Mouse (Mus musculus): ENCODE results near the gene Mtx1.

DNA sequence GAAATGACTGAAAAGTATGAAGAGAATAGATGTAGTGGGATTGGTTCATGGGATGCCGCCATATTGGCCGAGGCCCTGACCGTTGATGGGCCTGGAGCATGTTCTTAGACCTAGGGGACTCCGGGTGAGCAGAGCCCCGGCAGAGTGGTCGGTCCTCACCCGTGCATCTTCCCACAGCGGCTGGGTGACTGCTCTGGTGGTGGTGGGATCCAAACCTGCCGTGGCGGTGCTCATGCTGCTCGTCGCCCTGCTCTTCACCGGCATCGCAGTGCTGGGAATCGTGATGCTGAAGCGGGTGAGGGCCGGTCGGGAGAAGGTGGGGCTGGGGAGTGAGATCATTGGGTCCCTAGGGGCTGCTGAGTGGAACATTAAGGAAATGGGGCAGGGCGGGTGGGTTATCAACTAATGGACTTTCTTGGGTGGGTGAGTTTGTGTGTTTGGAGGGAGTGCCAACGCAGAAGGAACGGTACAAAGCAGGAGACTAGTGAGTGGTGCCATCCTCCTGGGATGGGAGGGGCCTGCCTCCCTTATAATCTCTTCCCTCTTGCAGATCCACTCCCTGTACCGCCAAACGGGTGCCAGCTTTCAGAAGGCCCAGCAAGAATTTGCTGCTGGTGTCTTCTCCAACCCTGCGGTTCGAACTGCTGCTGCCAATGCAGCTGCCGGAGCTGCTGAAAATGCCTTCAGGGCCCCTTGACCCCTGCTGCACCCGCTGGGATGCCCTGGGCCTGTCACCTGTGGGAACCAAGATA is 45.0 kb downstream of the Mtx1 start:
- no peak for TF ChIP-seq CTCF (IDR thresholded peaks at IDR 0.05; ENCODE audit: low read depth)
- no peak for TF ChIP-seq EP300 (IDR thresholded peaks at IDR 0.05; ENCODE audit: low read depth)
